Mouse (Mus musculus): Measurements from ENCODE around the gene Dnah7a.
"Not testable (repeated sequence)": the region's sequence is repeated elsewhere in the genome, so short reads cannot be mapped to it uniquely, and the experiment has no call there.

DNA sequence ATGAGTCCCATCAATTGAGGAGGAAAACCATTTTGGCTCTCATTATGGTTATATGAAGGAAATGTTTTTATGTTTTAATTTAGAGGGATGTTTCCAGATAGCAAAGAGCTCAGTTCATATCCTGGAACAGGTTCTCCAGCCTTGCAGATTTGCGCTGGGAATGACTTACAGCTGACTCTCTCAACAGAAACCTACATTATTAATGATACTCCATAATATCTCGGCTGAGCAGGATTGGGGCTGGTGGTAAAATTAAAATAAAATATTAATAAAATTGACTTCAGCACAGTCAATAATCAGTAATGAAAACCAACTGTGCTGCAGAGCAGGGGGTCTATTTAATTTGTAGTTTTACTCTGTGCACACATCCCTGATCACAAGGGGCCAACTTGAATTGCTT, 274.2 kb downstream of the Dnah7a start:
- TF ChIP-seq CTCF (IDR thresholded peaks at IDR 0.05; ENCODE audit: control insufficient read depth, insufficient read depth, insufficient read length); MYOG (IDR thresholded peaks at IDR 0.05; ENCODE audit: control insufficient read depth, extremely low read depth, insufficient read length): not testable (repeated sequence)
